Mouse (Mus musculus): ENCODE data around the gene Gm20547.
A peak's percentile ranks its signal among the peaks of the same experiment; 100 is the strongest.
"Not testable (repeated sequence)": the region's sequence is repeated elsewhere in the genome, so short reads cannot be mapped to it uniquely, and the experiment has no call there.

Gene Gm20547

DNA sequence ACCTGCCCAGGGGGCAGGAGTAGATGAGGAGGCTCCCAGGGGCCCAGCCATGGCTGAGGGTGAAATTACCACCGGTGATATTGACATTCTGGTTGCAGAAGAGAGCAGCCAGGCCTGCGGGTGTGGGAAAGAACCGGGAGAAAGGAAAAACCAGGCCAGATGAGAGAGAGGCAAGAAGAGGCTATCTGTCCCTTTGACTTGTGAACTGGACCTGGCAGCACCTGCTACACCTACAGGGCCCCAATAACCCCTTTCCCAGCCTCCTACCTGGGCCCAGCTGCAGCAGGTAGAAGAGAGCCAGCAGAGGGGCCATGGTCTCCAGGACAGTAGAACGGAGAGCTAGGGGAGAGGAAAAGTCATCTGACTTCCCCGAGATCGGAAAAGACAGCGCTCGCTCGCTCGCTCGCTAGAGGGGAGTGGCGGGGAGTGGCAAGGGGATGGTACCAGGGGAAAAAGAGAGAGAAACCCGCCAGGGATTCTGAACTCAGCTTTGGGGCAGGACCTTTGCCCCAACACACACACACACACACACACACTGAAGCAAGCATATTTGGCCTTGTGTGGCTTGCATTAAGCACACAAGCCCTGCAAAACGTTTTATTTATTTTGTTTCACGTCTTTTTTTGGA lies at the start of gene Gm20547:
Gene Gm20547, minus strand, starts transcription at position 360 of the 628 bp plus-strand sequence.
- peak; percentile 45 for DNase-seq

DNA sequence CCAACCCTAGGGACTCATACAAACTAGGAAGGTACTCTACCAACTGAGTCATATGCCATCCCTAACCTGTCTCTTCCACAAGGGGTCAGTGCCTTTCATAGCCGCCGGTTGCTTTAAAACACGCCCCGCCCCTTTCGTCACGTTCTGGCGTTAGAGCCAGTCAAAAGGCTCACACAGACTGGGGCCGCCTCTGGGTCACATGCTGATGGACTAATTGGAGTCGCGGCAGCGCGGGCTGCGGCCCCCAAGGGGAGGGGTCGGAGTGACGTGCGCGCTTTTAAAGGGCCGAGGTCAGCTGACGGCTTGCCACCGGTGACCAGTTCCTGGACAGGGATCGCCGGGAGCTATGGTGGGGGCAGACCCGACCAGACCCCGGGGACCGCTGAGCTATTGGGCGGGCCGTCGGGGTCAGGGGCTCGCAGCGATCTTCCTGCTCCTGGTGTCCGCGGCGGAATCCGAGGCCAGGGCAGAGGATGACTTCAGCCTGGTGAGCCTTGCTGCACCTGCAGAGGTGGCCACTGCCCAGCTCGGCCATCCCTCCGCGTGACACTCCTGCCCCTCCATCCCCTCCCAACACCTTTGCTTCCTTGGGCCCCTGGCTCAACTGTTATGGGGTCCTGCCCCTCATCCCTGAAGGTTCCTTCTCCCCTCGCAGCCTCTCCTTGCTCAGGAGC lies 49.4 kb upstream of the Gm20547 start, which contains the start of gene Neu1:
Gene Neu1, plus strand, starts transcription at position 193 of the 674 bp plus-strand sequence.
- DNase-seq = peak; percentile 99

DNA sequence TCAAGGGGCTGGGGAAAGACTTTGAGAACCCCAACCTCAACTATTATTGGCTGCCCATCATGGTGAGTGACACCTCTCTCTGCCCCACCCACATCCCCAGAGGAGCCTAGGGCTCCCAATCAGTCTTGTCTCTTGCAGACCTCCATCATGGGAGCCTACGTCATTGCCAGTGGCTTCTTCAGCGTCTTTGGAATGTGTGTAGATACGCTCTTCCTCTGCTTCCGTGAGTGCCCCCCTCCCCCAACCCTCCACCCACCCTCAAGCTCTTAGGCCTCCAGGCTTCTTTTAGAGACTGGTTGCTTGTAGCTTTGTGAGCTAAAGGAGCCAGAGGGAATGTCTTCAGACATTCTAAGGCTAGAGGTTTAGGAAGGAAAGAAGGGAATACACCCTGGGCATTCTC lies 47.0 kb upstream of the Gm20547 start:
- no peak for DNase-seq

DNA sequence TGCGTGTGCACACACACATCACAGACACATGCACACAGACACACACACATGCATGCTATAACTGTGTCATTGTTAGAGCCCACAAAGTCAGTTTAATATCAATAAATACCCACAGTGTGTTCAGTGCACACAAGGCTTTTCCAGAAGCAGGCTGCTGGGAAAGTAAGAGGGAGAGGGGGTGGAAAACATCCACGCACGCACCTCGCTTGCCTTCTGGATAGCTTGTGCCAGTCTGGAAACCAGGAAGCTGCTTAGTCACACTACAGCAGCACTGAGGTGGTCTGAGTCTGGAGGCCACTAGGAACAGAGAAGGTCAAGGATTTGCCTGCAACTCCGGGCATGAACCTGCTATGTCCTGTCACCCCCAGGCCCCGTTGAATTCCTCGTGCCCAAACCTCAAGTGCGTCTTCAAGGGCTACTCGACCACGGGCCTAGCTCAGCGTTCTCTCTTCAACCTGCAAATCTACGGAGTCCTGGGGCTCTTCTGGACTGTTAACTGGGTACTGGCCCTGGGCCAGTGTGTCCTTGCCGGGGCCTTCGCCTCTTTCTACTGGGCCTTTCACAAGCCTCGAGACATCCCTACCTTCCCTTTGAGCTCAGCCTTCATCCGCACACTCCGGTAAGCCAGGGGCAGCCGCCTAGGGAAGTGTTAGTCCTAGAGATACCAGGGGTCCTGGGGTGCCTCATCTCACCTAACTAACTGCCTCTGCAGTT lies 45.6 kb upstream of the Gm20547 start:
- DNase-seq = no peak

DNA sequence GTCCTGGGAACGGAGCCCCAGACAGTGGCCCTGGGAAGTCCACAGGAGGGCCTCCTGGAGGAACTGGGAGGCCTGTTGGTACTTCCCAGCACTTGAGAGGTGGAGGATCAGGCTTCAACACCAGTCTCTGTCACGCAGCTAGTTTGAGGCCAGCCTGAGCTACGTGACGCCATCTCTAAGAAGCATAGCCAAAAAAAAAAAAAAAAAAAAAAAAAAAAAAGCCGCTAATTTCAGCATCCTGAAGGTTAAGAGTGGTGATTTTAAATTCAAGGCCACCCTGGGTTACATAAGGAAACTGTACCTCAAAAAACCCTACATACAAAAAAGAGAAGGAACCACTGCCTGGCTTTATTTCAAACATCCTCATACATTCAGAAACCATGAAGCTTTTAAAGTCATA lies 42.4 kb upstream of the Gm20547 start:
- DNase-seq = no peak

DNA sequence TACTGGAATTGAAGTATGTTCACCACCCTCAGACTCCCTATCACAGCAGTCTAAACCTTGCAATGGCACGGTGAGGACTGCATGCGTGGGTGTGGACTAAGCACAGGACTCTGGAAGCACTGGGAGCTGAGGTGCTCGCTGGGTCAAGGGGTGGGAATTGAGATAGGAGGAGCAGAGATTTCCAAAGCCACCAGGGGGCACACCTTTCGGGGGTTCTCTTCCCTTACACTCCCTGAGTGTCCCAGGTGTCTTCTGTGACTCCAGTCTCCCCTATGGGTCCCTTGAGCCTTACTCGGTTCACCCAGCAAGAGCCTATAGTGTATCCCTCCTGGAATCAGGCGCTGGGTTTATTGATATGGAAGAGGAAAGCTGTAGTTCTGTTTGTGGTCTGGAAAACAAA lies 41.1 kb upstream of the Gm20547 start:
- no peak for DNase-seq

DNA sequence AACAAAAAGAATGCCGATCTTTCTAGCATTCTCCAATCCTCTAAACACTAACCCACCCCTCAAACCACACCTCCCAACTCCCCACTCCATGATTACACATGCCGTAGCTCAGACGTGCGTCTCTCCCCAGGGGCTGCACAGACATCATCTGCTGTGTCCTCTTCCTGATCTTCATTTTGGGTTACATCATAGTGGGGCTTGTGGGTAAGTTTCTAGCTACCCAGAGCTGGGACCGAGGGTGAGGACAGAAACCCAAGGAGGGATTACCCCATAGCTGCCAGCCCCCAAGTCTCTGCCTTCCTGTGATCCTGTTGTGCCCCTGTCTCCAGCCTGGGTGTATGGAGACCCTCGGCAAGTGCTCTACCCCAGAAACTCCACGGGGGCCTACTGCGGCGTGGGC lies 35.3 kb upstream of the Gm20547 start:
- no peak for DNase-seq

DNA sequence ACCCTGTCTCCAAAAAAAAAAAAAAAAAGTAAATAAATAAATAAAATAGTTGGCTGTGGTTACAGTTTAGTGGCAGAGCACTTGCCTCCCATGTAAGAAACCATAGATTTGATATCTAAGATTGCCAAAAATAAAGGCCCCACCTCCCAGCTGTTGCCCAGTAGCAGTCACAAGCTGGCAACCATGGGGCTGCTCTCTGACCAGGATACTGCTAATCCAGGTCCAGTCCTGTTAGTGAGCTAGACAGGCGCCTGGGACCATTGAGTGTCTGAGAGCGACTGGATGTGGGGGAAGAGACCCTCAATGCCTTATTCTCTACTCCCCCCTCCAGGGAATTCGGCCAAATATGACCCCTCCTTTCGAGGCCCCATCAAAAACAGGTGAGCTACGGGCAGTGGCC lies 34.5 kb upstream of the Gm20547 start:
- DNase-seq = no peak

DNA sequence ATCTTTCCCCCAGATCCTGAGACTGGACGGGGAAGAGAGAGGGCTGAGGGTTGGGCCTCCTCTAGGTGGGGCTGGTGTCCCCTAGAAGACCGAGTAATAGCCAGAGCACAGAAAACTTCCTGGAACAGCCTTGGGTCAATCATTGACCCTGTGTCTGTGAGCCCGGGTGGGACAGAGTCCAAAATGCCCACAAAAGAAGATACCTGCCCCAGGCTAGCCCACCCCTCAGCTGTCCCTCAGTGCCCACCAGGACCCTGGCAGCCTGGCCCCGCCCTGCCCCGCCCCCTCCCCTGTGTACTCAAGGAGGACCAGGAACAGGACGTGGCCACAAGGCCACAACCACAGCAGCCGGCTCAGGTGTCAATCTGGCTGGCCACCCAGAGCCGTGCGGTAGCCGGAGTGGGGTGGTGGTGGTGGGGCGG lies 33.6 kb upstream of the Gm20547 start:
- DNase-seq = peak; percentile 86

DNA sequence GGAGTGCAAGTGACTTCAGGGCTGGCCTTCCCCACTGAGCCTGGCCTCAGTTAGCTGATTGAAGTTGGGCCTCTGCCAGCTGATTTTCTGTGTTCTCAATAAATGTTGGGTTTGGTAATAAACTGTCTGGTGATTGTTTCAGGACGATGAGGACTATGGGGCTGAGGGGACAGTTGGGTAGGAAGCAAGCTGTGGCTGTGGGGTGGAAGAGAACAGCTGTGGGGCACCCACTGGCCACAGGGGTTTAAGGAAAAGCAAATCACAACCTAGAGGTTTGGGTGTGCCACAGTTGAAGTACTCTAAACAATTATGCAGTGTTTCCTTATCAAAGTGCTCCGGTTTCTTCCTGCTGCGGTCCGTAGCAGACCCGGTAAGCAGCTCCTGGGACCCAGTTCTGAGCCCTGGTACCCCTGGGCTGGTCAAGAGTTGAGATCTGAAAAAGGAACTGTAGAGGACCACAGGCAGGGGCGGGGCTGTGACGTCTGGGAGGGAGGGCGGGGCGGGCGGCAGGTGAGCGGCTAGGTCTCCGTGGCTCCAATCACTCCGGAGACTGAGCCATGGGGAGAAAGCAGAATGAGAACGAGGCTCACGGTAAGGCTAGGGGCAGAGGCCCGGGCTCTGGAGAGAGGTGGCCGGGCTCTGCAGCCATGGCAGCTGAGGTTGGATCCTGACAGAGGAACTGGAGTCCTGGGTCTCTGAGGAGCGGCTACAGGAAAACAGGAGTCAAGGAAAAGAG lies 32.3 kb upstream of the Gm20547 start, which contains the start of gene Slc44a4:
Gene Slc44a4, plus strand, starts transcription at position 537 of the 736 bp plus-strand sequence.
- DNase-seq = peak; percentile 60

DNA sequence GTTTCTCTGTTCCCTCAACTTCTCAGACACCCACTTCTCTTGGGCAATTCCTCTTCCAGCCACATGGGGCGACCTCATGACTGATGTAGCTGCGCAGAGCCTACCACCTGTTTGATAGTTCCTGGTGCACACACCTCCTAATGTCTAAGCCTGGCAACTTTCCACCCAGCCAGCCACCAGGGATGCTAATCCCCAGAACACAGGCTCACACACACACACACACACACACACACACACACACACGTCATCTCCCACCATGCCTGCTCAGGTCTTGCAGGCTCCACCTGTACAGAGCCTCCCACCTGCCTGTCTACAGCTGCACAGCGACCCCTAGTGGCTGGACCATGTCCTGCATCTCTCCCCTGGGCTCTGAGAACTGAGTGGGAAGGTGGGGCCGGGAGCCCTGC lies 30.1 kb upstream of the Gm20547 start:
- peak; percentile 85 for DNase-seq

DNA sequence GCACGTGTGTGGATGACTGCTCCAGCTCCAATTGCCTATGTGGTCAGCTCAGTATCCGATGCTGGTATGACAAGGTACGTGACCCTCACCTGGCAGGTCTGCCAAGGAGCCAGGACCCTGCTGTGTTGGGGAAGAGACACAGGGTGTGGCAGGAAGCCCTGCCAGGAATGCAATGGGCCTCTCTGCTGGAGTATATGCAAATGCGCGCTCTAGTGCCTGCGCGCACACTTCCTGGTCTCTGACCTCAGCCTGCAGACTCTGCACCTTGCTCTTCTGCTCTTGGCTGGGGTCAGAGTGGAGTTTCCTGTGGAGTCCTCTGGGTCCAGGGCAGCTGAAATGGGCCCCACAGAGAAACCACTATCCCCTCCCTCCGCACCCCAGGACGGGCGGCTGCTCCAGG lies 29.1 kb upstream of the Gm20547 start:
- DNase-seq = peak; percentile 63

DNA sequence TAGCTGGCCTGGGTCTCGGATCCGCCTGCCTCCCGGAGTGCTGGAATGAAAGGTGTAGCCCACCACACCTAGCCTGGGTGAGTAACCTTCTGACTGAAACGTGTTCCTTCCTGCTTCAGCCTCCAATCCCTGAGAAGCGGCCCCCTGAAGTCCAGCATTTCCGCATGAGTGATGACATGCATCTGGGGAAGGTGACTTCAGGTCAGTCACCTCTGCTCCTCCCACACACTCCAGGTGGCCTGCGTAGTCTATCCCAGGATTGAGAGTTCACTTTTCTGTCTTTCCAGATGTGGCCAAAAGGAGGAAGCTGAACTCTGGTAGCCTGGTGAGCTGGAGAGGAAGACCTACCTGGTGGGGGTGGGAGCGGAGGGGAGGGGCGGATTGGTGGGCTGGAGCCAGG lies 21.1 kb upstream of the Gm20547 start:
- no peak for DNase-seq

DNA sequence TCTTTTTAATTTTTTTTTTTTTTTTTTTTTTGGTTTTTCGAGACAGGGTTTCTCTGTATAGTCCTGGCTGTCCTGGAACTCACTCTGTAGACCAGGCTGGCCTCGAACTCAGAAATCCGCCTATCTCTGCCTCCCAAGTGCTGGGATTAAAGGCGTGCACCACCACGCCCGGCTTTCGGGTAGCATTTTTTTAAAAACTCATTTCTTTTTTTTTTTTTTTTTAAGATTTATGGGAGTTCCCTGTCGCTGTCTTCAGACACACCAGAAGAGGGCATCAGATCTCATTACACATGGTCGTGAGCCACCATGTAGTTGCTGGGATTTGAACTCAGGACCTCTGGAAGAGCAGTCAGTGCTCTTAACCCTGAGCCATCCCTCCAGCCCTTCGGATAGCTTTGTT lies 20.1 kb upstream of the Gm20547 start:
- not testable (repeated sequence) for DNase-seq

DNA sequence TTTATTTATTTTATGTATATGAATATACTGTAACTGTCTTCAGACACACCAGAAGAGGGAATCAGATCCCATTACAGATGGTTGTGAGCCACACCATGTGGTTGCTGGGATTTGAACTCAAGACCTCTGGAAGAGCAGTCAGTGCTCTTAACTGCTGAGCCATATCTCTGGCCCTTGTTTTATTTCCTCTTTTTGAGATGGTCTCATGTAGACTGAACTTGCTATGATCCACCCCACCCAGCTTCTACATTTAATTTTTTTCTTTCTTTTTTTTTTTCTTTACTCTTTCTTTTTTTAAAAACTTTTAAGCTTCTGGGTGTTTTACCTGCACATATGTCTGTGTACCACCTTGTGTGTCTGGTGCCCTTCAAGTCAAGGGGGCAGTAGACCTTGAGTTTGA lies 19.0 kb upstream of the Gm20547 start:
- DNase-seq = not testable (repeated sequence)

DNA sequence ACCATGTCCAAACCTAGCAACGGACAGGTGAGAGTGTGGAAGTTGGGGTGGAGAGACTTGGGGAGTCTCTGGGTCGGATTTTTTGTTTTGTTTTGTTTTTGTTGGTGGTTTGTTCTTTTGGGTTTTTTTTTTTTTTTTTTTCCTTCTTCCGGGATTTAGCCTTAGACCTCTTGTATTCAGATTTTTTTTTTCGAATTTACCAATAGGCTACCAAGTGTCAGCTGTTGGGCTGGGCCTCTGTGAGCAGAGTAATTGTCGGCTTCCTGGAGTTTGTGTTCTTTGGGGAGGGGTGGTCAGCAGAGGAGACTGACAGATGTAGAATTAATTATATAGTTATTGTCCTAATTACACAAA lies 18.0 kb upstream of the Gm20547 start:
- DNase-seq = peak; percentile 54

DNA sequence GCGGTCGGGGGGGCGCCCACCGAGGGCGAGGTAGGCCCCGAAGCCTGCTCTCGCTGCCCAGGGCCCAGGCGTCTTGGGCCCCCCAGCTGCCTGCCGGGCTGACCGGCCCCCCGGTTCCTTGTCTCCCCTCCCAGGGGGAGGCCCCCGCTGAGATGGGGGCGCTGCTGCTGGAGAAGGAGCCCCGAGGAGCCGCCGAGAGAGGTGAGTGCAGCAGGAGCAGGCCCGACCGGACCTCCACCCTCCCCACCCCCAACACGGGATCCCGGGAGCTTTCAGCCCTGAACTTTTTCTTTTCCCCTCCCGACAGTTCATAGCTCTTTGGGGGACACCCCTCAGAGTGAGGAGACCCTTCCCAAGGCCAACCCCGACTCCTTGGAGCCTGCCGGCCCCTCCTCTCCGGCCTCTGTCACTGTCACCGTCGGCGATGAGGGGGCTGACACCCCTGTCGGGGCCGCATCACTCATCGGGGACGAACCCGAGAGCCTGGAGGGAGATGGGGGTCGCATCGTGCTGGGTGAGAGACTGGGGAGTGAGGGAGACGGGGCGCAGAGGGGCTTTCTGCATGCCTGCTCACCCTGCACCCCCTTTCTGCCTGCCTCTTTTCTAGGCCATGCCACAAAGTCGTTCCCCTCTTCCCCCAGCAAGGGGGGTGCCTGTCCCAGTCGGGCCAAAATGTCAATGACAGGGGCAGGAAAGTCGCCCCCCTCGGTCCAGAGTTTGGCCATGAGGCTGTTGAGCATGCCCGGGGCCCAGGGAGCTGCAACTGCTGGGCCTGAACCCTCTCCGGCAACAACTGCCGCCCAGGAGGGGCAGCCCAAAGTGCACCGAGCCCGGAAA lies 17.4 kb upstream of the Gm20547 start:
- DNase-seq = peak; percentile 64

DNA sequence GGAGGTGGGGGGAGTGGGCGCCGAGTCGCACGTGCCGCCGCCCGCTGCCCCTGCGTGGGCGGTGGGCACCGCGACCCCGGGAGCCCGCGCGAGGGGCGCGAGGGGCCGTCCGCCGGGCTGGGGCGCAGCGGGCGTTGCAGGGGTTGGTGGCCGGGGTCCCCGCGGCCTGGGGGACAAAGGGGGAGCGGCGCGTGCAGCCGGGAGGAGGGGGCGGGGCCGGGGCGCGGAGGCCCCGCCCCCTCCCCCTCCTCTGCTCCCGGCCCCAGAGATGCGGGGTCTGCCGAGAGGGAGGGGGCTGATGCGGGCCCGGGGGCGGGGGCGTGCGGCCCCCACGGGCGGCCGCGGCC lies 16.8 kb upstream of the Gm20547 start:
- peak; percentile 56 for DNase-seq

DNA sequence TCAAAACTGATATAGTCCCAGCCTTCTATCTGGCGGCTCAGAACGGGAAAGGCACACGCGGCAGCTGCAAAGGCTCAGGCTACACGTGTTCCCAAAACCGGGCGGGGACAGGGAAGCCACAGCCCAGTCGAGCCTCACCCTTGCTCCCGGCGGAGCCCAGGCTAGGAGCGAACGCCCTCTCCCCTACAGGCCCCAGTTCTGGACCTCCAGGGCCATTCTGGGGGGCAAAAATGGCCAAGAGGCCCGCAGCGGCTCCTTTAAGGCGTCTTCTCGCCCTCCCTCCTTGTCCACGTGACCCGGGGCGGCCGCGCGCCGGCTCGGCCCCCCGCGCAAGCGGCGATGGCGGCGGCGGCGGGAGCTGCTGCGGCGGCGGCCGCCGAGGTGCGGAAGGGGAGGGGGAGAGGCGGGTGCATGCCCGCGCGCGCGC lies 16.3 kb upstream of the Gm20547 start, which contains the start of the genes C2 and Ehmt2:
Gene C2, minus strand, starts transcription at position 106 of the 427 bp plus-strand sequence.
Gene Ehmt2, plus strand, starts transcription at position 310 of the 427 bp plus-strand sequence.
- peak; percentile 90 for DNase-seq

DNA sequence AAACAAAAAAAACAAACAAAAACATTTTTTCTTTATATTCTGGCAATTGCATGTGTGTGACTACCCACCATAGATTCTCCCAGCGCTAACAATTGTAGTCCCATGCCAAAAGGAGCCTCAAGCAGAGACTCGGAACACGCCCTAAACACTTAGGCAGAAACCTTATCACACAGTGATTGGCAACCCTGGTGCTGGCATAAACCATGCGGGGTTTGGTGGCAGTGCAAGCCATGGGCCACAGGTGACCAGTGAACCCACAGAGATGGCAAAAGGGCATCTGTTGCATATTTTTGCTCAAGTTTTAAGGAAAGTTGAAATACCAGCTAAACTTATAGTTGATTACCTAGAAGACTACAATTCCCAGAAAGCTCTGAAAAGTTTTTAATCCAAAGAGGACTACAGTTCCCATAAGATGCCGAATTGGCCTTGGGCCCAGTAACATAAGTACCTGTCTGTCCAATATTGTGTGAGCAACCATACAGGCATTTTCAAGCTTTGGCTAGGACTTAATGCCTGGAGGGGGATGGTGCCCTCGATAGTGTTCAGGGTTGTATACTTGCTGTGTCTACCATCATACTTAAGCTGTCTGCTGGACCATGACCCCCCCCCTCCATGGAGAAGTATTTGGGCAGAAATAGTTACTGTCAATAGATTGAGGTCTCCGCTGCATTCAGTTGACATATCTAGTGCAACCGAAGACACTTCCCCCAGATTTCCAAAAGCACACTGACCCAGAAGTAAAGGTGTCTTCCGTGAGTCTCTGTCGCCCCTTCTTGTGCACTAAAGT lies 15.7 kb upstream of the Gm20547 start:
- DNase-seq = peak; percentile 61

DNA sequence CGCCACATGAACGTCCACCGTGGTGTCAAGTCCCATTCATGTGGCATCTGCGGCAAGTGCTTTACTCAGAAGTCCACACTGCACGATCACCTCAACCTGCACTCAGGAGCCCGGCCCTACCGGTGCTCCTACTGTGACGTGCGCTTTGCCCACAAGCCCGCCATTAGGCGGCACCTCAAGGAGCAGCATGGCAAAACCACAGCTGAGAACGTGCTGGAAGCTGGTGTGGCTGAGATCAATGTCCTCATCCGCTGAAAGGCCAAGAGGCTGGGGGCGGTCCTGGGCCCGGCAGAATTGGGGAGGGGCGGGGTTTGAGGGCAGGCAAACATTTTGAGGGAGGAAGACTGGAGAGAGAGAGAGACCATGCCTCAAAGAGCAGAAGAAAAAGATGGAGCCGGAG lies 14.5 kb upstream of the Gm20547 start:
- DNase-seq = no peak

All from kidney, postnatal 14 days (tissue).